ENCODE assay signal across 7 mouse cellular contexts in the genomic region with DNA sequence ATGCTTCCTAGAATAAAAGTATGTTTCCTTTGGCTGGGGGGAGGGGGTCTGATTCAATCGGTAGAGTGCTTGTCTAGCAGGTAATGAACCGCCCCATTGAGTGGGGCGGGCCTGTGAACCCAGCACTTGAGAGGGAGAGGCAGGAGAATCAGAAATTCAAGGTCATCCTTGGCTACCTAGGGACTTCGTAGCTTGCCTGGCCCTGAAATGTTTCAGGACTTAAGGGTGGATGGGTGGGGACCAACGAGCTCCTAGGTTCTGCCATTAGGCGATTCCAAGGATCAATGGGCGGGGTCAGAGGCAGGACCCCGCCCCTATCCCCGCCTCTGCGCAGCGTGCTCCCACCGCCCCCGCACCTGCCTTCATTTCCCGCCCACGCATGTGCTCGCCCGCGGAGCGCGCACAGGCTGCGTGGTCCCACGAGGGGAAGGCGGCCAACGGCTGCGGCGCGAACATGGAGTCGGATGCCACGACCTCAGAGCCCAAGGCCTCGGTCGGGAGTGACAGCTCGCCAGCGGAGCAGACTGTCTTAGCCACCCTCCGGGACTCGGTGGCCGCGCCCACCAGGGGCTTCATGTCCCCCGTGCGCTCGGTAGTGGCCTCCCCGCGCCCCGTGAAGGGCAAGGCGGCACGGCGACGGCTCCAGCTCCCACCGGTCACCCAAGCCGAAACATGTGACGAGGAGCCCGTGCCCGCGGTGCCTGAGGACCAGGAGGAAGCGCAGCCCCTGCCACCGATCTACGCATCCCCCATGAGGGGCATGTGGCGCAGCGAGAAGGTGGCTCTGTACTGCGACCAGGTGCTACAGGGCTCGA. TPM values are rescaled to one million over a fixed set of nuclear protein-coding genes. Genes with fewer than 3 reads are reported as not detected.
DNase-seq lines count a peak whose midpoint lies in the region; ATAC-seq lines count a peak whose summit lies in the region.

A gene (plus strand): TSS at position 393 of the 815 bp plus-strand sequence.

- peak within 1 kb of the TSS; percentile 10 for H3K9ac ChIP-seq in embryonic facial prominence, embryonic 15.5 days
- H3K9ac ChIP-seq in limb, embryonic 13.5 days, result peak within 1 kb of the TSS; percentile 63
- H3K9ac ChIP-seq in midbrain, embryonic 15.5 days, result peak within 1 kb of the TSS; percentile 42

- DNase-seq in brain, adult 2 months (ENCODE audit: low read depth, low spot score), result peak; percentile 94
- peak; percentile 20 for DNase-seq in heart, adult 8-10 months (ENCODE audit: low spot score)
- DNase-seq in kidney, adult 9 months, result peak; percentile 36
- DNase-seq in spleen, postnatal 14 days (ENCODE audit: low spot score in 2 of 2), result peak; percentile 49 to 63

- peak within 1 kb of the TSS; percentile 96 for H3K4me2 ChIP-seq in embryonic facial prominence, embryonic 15.5 days (replicated peaks)
- H3K4me2 ChIP-seq in limb, embryonic 13.5 days (replicated peaks), result peak within 1 kb of the TSS; percentile 96
- peak within 1 kb of the TSS; percentile 76 for H3K4me2 ChIP-seq in midbrain, embryonic 15.5 days

- peak; percentile 86 for ATAC-seq in embryonic facial prominence, embryonic 15.5 days (ENCODE audit: insufficient number of reproducible peaks, low FRiP score, low TSS enrichment, low read depth)
- peak; percentile 91 for ATAC-seq in limb, embryonic 13.5 days (ENCODE audit: low FRiP score, low read depth)
- ATAC-seq in midbrain, embryonic 15.5 days (replicated peaks), result peak; percentile 95

- H3K4me1 ChIP-seq in embryonic facial prominence, embryonic 15.5 days, result peaks cover 11% of the 10 kb centered on the region
- H3K4me1 ChIP-seq in limb, embryonic 13.5 days, result peaks cover 10% of the 10 kb centered on the region
- peaks cover 8% of the 10 kb centered on the region for H3K4me1 ChIP-seq in midbrain, embryonic 15.5 days

- no peaks in the 10 kb centered on the region for H3K36me3 ChIP-seq in embryonic facial prominence, embryonic 15.5 days
- H3K36me3 ChIP-seq in limb, embryonic 13.5 days, result no peaks in the 10 kb centered on the region
- H3K36me3 ChIP-seq in midbrain, embryonic 15.5 days (replicated peaks), result no peaks in the 10 kb centered on the region

- H3K27ac ChIP-seq in embryonic facial prominence, embryonic 15.5 days (replicated peaks), result no peak within 1 kb of the TSS
- no peak within 1 kb of the TSS for H3K27ac ChIP-seq in limb, embryonic 13.5 days
- H3K27ac ChIP-seq in midbrain, embryonic 15.5 days, result no peak within 1 kb of the TSS

- 1% methylated on average over 60 of the region's 60 CpGs for WGBS in embryonic facial prominence, embryonic 15.5 days
- WGBS in limb, embryonic 13.5 days, result 2% methylated on average over 60 of the region's 60 CpGs
- WGBS in midbrain, embryonic 15.5 days, result under 1% methylated on average over 58 of the region's 60 CpGs

- H3K4me3 ChIP-seq in embryonic facial prominence, embryonic 15.5 days (replicated peaks), result peak within 1 kb of the TSS; percentile 53
- peak within 1 kb of the TSS; percentile 54 for H3K4me3 ChIP-seq in limb, embryonic 13.5 days
- peak within 1 kb of the TSS; percentile 47 for H3K4me3 ChIP-seq in midbrain, embryonic 15.5 days

- no peaks in the 10 kb centered on the region for H3K9me3 ChIP-seq in embryonic facial prominence, embryonic 15.5 days (replicated peaks)
- H3K9me3 ChIP-seq in limb, embryonic 13.5 days, result no peaks in the 10 kb centered on the region
- H3K9me3 ChIP-seq in midbrain, embryonic 15.5 days, result no peaks in the 10 kb centered on the region

- peaks cover 8% of the 10 kb centered on the region for H3K27me3 ChIP-seq in embryonic facial prominence, embryonic 15.5 days
- H3K27me3 ChIP-seq in limb, embryonic 13.5 days, result peaks cover 31% of the 10 kb centered on the region
- no peaks in the 10 kb centered on the region; the same call in 1 of the 2 replicates for H3K27me3 ChIP-seq in midbrain, embryonic 15.5 days (replicated peaks)

RNA-seq across cellular contexts. Expression of the gene that starts here (rescaled TPM):
- polyA plus RNA-seq in embryonic facial prominence, embryonic 15.5 days (2015; fragmentation: Nextera tagmentation; extraction: Ambion mirVana), result 0.24 and 0.42 TPM in 2 replicates
- total RNA-seq in heart, adult 8-10 months (2022), result not detected
- polyA plus RNA-seq in limb, embryonic 13.5 days (2015; fragmentation: Nextera tagmentation; extraction: Ambion mirVana), result 0.31 and 0.33 TPM in 2 replicates
- polyA plus RNA-seq in midbrain, embryonic 15.5 days (2015; fragmentation: Nextera tagmentation; extraction: Ambion mirVana), result 0.23 and 0.39 TPM in 2 replicates

Comparison
In these comparisons a context has a peak if more than half of its experiments do, and no peak if none do; other contexts are left out.
1. Peak in ATAC-seq, H3K4me3 ChIP-seq, H3K9ac ChIP-seq and H3K4me2 ChIP-seq in embryonic facial prominence, embryonic 15.5 days; RNA of the gene not detected or under 1 TPM.
2. Peak in DNase-seq in heart, adult 8-10 months; RNA of the gene not detected or under 1 TPM.
3. Peak in ATAC-seq, H3K4me3 ChIP-seq, H3K9ac ChIP-seq and H3K4me2 ChIP-seq in limb, embryonic 13.5 days; RNA of the gene not detected or under 1 TPM.
4. Peak in ATAC-seq, H3K4me3 ChIP-seq, H3K9ac ChIP-seq and H3K4me2 ChIP-seq in midbrain, embryonic 15.5 days; RNA of the gene not detected or under 1 TPM.
5. DNase-seq: peak in every context shown above with its lines; median percentile 94 in brain, adult 2 months; 56 in spleen, postnatal 14 days; 36 in kidney, adult 9 months; 20 in heart, adult 8-10 months.
6. H3K9ac ChIP-seq: peak in every context shown above with its lines; median percentile 63 in limb, embryonic 13.5 days; 42 in midbrain, embryonic 15.5 days; 10 in embryonic facial prominence, embryonic 15.5 days.